Mouse (Mus musculus) liver (tissue): ENCODE results near the gene Ift43.

Experiments used
- DNase-seq: peaks from one replicate; pipeline ENCODE4 v3.0.0-alpha.2; 2020; ENCODE audit warnings: mixed read lengths

Gene Ift43

DNA sequence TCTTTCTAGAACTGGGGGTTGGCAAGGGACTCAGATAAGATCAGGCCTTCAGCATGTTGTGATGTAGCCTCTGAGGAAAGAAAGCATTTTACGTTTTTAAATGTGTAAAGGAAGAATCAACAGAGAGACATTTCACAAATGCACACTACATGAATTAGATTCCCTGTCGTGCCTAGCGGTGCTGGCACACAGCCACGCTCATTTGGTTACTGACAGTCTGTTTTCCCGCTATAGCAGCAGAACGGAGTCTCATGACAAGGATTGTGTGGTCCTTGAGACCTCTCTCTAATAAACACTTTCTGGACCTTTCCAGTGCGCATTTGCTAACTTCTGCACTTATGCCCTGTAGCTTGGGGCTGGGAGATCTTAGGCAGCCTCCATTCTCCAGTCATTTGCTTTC is 96.9 kb downstream of the Ift43 start:
- no peak for DNase-seq

DNA sequence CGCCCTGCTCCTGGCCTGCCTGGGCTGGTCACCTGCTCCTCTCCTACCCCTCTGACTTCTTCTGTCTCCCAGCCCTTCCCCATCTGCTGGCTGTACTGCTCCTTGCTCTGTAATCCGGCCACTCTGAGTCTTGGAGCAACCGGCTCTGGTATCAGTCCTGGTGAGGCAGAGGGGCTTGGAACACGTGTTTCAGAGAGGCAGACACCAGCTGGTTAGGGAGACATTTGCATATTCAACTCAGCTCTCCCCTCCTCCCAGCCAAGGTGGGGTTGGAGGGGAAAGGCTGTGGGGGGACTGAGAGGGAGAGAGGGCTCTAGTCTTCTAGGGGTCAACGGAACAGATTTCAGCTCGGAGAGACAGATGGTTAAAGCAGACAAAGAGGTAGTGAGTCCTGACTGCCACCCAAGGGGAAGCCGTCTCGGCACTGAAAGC is 99.0 kb downstream of the Ift43 start:
- no peak for DNase-seq

DNA sequence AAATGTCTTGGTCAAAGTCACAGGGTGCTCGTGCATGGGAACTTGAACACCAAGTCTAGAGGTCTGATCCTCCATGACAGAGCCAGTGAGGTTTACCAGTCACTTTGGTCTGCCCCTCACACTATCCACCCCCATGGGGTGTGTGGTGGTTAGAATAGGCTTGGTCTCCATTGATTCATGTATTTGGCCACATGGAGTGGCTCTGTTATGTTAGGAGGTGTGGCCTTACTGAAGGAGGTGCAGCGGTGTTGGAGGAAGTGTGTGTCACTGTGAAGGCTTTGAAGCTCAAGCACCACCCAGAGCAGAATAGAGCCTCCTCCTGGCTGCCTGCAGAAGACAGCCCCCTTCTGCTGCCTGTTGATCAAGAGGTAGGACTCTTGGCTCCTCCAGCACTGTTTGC is 99.5 kb downstream of the Ift43 start:
- DNase-seq: no peak

DNA sequence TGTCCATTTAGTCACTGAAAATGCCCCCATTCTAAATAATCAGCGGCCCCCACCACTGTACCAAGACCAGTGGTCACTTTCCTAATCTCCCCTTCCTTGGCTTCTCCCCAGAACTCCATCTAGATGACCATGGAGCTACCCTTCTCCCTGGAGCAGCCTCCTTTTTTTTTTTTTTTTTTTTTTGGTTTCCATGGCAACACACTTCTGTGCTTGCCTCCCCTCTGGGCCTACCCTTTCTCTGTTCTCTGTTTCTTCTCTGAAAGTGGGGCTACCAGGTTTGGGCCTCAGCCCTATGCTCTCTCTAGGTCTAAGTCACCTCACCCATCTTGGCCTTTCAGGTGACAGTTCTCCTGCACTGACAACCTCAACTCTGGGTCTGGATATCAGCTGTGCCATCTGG is 100.1 kb downstream of the Ift43 start:
- DNase-seq: no peak

DNA sequence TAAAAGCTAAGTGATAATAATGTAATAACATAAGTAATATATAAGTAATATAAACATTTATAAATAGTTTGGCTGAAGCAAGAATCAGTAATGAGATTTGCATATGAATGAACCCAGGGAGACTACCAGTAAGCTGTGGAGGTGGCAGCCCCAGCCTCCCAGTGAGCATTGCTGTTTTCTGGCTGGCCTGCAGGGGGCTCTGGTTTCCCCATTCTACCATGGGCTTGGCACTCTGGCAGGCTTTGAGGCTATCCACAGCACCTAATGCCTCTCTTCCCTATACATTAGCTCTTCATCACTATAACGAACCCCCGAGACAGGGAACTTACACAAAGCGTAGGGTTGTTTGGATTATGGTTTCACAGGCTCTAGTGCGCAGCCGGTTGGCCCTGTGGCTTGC is 105.8 kb downstream of the Ift43 start:
- peak; percentile 47 for DNase-seq

DNA sequence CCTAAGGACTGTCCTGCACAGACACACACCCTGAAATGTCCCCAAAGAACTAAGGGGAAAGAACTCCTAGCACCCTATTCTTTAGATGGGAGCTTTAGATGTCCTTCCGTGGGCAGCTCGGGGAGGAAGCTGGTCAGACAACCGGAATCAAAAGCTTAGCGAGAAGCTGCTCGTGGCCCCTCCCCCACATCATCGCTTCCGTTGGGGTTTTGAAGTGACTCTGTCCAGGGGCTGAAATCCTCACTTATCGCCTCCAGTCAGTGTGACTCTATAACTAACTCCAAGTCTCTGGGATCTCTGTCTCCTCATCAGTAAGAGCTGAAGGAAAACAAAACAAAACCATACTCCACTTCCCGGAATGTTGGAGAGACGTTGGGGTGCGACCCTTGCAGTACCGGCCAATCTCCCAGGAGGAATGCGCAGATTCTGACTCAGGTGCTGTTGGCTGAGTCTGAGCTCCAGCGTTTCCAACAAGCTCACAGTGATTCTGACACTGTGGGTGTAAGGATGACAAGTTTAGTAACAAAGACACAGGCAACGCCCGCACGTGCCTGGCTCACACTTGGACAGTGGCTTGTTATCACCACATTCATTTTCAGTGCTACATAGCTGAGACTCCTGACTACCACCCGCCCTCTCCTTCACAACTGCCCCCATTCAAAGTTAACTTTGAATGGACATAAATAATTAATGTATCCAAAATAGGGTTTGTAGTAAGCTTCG is 107.4 kb downstream of the Ift43 start:
- peak; percentile 37 for DNase-seq

DNA sequence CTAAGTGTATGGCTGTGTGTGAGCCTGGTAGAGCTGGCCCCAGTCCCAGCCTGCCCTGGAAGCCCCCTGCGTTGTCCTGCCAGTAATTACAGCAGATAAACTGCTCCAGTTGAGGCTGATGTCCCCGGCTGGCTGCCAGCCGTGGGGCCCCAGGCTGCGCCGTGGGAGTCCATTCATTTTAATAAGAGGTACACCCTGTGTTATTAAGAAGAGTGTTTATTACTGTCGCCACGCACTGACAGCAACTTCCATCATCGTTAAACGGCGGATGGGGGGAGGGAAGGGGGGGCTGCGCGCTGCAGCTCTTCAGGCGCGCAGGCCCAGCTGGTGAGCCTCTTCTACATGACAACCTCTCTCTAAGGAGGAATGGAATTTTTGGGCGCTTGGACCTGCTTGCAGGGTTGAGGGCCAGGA is 109.7 kb downstream of the Ift43 start:
- peak; percentile 9 for DNase-seq

DNA sequence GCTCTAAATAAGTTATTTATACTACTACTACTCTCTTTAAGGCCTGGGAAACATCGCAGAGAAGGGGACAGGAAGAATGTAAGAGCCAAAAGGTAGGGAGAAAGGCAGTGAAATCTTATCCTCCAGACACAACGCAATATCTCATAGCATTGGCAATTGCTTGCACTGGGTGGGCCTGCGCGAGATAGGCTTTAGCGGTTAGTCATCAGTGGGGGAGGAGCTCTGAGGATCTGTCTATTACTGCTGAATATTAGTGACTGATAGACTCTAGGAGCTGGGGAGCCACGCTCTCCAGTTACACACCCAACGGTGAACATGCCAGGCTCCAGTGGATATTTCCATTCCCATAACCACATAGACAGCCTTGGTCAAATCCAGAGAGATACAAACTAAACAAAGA is 114.6 kb downstream of the Ift43 start:
- no peak for DNase-seq

DNA sequence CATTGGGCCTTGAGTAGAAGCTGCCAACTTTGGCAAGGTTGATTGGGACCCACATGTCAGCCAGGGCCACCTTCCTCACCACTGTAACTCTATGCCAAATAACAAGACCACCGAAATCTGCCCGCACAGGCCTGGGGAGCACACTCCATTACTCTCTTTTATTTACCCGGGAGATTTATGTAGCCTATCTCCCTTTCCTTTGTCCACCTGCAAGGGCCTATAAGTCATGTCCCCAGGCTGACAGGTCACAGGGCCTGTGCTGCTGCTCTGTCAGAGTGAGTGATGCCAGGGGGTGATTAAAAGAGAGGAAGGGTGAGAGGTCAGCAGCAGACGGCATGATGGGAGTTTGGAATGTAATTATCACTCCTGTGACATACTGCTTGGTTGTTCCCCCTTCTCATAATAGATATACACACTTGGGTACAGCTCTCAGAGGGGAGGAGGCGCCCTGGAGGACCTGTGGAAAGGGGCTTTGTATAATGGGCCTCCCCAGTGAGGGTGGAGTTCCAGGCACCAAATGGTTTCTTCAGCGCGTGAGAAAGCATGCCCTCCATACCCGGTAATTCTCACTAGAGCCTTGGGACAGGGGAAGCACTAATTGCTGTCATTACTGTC is 121.2 kb downstream of the Ift43 start:
- no peak for DNase-seq

DNA sequence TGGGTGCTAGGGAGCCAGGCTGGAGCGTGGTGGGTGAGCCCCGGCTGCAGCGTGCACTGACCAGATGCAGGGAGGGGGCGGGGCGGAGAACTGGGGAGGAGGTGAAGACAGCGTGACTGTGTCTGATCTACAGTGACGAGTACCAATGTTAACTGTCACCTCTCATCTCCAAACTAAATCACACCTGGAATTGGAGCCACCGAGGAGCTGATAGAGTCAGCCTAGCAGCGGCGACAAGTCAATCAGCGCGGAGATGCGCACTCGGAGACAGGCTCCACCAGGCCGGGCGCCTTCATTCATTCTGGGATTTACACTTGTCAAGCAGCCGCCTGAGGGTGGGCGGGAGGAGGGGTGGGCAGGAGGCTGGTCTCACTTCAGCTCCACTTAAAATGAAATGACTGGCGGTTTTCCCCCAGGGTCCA is 128.8 kb downstream of the Ift43 start:
- DNase-seq: no peak
